Mouse (Mus musculus): ENCODE data around the gene Pagr1a.

Pagr1a gene

DNA sequence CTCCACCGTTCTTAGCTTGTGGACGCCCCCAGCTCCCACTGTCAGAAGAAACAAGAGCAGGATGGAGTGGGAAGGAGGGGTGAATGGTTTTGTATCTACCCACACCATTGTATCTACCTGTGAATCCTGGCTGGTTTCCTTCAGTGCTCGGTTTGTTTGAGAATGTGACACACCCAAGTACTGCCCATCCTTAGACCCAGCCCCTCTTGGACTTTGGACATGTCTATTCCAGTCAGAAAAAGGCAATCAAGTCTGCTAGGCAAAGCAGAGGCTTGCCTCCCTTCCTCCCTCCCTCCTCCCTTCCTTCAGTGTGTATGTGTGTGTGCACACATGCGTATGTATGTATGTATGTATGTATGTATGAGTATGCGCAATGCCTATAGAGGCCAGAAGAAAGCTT lies 13.5 kb downstream of the Pagr1a start:
- no peak for DNase-seq (ENCODE audit: low read depth, low spot score)

- DNase-seq (ENCODE audit: low read depth, low spot score) = no peak
Observed at GRCm38 (mm10) chr7:126999568-126999967, 17.6 kb downstream of the Pagr1a start.

DNA sequence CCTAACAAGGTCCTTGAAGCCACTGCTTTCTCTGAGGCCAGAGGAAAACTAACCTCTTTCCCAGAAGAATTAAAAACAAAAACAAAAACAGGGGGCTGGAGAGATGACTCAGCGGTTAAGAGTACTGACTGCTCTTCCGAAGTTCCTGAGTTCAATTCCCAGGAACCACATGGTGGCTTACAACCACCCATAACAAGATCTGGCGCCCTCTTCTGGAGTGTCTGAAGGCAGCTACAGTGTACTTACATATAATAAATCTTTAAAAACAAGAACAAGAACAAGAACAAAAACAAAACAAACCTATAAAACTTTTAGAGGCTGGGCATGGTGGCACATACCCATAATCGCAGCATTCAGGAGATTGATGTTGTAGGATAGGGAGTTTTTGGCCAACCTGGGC lies 20.7 kb downstream of the Pagr1a start:
- no peak for DNase-seq (ENCODE audit: low read depth, low spot score)

GRCm38 (mm10) chr7:126988816-126989215 lies 28.3 kb downstream of the Pagr1a start:
- no peak for DNase-seq (ENCODE audit: low read depth, low spot score)

GRCm38 (mm10) chr7:126986319-126986718 lies 30.8 kb downstream of the Pagr1a start:
- DNase-seq (ENCODE audit: low read depth, low spot score) = peak; percentile 94

DNA sequence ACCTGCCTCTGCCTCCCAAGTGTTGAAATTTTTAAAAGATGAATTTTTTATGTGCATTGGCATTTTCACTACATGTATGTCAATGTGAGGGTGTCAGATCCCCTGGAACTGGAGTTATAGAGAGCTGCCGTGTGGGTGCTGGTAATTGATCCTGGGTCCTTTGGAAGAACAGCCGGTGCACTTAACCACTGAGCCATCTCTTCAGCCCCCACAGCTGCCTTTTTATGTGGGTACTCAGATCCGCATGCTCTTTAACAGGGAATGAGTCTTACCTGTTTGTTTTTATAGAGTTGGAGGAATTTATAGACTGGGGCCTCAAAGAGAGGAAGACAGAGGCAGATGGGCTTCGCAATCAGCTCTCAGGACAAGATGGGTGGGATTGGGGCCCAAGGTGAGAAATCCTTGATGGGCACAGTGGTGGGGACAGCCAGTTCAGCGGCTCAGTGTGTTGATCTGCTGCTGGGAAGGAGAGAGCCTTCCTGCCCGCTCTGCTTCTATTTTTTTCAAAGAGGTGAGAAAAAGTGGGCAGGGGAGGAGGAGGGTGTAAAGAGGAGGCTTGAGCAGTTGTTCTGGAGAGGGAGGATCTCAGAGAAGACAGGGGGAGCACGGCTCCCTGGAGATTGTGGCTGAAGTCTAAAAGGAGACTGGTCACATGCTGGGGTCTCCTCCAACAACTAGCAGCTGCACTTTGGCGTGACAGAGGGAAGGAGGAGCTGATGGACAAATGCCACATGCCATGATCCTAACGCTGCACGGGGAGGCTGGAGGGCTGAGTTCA lies 32.3 kb downstream of the Pagr1a start:
- DNase-seq (ENCODE audit: low read depth, low spot score) = peak; percentile 83

- peak; percentile 56 for DNase-seq (ENCODE audit: low read depth, low spot score)
Observed at GRCm38 (mm10) chr7:126983113-126983512, 34.0 kb downstream of the Pagr1a start.

DNA sequence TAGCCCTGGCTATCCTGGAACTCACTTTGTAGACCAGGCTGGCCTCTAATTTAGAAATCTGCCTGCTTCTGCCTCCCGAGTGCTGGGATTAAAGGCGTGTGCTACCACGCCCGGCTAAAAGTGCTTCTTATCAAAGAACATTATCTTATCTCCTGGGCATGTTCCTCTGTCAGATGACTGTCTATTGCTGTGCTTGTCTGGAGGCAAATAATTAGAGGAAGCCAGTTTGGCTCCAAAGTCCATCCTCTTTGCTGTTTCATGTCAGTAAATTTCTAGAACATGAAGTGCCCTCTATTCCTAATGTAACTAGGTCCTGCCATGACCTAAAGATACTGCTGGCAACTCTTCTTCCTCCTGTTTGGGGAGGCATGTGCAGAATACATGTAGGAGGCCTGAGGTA lies 35.1 kb downstream of the Pagr1a start:
- no peak for DNase-seq (ENCODE audit: low read depth, low spot score)

- DNase-seq (ENCODE audit: low read depth, low spot score) = peak; percentile 22
Observed at GRCm38 (mm10) chr7:126981601-126982000, 35.6 kb downstream of the Pagr1a start.

DNA sequence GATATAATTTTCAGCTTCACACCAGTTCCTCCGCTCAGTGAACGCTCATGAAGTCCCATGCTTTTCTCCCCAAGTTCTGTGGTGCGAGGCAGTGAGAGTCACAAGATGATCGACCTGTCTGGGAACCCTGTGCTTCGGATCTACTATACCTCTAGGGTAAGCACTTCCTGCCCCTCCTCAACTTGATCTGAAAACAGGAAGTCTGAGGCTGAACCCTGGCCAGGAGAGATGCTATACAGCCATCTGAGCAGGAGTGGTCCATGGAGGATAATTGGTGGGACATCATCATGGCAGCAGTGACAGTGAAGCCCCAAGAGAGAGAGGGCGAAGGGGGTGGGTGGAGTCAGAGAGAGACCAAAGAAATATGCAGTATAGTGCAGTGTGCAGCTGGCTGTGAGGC lies 38.3 kb downstream of the Pagr1a start:
- no peak for DNase-seq (ENCODE audit: low read depth, low spot score)

GRCm38 (mm10) chr7:126976878-126977459 lies 40.2 kb downstream of the Pagr1a start:
- no peak for DNase-seq (ENCODE audit: low read depth, low spot score)

DNA sequence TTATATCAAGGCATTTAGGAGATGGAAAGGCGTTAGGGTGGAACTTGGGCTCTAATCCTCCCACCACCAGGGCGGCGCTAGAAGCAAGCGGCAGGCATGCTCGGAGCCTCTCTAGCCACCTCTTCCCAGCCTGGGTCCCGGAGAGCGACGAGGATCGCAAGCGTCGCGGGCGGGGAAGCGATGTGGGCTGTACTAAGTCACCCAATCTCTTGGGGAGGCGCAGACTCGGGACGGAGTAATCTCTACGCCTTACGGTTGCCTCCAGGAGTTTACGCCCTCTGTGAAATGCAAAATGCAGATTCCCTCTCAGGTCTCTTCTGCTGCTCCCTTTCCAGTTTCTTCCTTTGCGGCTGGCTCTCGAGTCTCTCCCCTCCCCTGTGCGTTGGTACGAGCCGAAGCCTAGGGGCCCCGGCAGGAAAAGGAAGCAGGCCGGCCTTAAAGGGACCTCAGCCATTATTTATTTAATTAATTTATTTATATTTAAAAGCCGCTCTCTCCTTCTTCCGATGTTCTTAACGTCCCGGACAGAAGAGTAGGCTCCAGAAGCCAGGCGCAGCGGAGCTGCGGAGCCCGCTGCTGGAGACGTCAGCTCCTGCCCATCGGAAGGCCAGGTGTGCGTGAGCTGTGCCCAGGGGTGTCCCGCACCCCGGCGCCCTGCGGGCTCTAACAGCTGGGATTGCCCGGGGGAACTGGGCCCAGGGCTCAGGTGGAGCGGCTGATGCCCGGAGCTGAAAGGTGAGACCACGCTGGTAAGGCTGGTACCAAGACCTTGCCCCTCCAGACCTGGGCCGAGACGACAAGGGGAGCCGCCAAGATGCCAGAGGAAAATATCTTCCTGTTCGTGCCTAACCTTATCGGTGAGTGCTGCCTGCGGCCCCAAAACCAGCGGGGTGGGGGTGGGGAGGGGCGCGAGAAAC lies 40.9 kb downstream of the Pagr1a start, which contains the start of gene Cdiptos:
TSS of gene Cdiptos (minus strand) at position 149 of the 917 bp plus-strand sequence.
- peak; percentile 99 for DNase-seq (ENCODE audit: low read depth, low spot score)

DNA sequence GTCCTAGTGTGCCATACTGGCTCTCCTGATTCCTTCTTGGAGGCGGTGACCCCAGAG lies 41.4 kb downstream of the Pagr1a start, which contains the start of gene Cdipt:
TSS of gene Cdipt (plus strand) at position 22 of the 57 bp plus-strand sequence.
- DNase-seq (ENCODE audit: low read depth, low spot score) = no peak

DNA sequence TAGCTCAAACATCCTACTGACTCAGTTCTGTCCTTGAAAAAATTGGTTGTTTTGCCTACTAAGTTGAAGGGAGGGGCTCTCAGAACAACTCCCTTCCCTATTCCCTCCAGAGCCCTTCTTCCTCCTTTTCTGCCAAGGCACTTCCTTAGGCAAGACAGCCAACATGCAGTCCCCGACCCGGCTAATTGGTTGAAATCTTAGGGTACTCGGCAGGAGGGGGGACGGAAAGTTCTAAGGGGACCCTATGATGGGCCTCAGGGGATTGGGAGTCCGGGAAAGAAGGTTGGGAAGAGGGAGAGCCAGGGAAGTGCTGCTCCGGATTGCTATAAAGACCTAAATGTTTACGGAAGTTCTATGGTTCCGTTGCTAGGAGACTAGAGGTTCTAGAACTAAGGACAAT lies 41.7 kb downstream of the Pagr1a start:
- no peak for DNase-seq (ENCODE audit: low read depth, low spot score)

DNA sequence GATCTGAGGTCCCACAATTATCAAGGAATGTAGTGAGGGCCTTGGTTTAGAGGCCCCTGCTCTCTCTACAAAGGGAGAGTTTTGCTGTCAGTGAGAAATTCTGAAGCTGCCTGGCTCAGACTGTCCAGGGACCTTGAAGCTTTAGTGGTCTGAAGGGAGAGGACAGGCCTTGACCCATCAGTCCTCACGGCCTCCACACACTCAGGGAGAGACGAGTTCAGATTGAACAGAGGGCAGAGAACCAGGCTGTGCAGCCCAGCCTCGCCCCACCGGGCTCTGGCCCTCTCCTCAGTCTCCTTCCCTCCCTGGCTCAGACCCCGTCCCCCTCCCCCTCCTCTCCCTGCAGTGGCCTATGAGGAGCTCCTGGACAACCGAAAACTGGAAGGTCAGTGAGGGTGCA lies 49.8 kb downstream of the Pagr1a start:
- DNase-seq (ENCODE audit: low read depth, low spot score) = no peak

DNA sequence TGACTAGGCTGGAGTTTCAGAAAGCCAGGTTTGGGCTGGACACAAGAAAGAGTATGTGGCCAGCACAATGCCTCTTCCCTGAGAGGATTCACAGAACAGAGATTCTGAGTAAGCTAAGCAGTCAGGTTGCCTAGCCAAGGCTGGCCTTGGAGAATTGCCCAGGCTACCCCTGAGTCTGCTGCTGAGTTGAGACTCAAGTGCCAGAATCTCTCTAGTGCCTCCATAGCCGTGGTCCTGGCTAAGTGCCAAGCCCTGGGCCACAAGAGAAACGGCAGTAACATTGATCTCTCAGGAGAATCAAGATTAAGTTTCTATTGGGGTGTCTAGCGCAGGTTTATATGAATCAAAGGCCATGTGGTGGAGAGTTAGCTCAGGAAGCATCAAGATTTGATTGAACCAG lies 51.6 kb downstream of the Pagr1a start:
- DNase-seq (ENCODE audit: low read depth, low spot score) = peak; percentile 80

Measured in brain, adult 2 months (tissue).